Comparison of ENCODE assay signal across 24 mouse cellular contexts in genomic region chr6:53397797-53398196, GRCm38 (mm10).
A peak's percentile ranks its signal among the peaks of the same experiment; 100 is the strongest.
DNase-seq lines count a peak whose midpoint lies in the region; ATAC-seq and TF ChIP-seq lines count a peak whose summit lies in the region.
"Had no signal": no experiment of that assay in that cellular context is flagged by ENCODE, and none has a peak within 500 bp of the region (broad histone marks: within the 10 kb centered on the region; RNA-seq: fewer than 3 reads in every experiment).

No protein-coding gene starts in this region.

- H3K36me3 ChIP-seq in forebrain, embryonic 15.5 days: no peaks in the 10 kb centered on the region
- H3K36me3 ChIP-seq in forebrain, embryonic 12.5 days (replicated peaks): peaks cover 3% of the 10 kb centered on the region; the same call in 1 of the 2 replicates
- H3K36me3 ChIP-seq in hindbrain, postnatal 0 days (ENCODE audit: insufficient read depth, low read length): no peaks in the 10 kb centered on the region
- no peaks in the 10 kb centered on the region for H3K36me3 ChIP-seq in hindbrain, embryonic 12.5 days
- no peaks in the 10 kb centered on the region for H3K36me3 ChIP-seq in embryonic facial prominence, embryonic 10.5 days (replicated peaks)
- H3K36me3 ChIP-seq in neural tube, embryonic 12.5 days: no peaks in the 10 kb centered on the region
- H3K36me3 ChIP-seq: embryonic facial prominence, embryonic 13.5 days had no signal

- no peak overlapping the region for H3K4me3 ChIP-seq in forebrain, embryonic 15.5 days
- no peak overlapping the region for H3K4me3 ChIP-seq in forebrain, embryonic 12.5 days (replicated peaks)
- no peak overlapping the region for H3K4me3 ChIP-seq in hindbrain, postnatal 0 days (ENCODE audit: low read length)
- no peak overlapping the region for H3K4me3 ChIP-seq in hindbrain, embryonic 12.5 days
- H3K4me3 ChIP-seq in embryonic facial prominence, embryonic 10.5 days: no peak overlapping the region
- no peak overlapping the region for H3K4me3 ChIP-seq in neural tube, embryonic 12.5 days
- H3K4me3 ChIP-seq: embryonic facial prominence, embryonic 13.5 days; heart, embryonic 12.5 days; left cerebral cortex, adult 2 months had no signal

- 49% methylated on average over 4 of the region's 4 CpGs for WGBS in forebrain, embryonic 15.5 days
- WGBS in forebrain, embryonic 12.5 days: 71% methylated on average over 4 of the region's 4 CpGs
- 68% methylated on average over 4 of the region's 4 CpGs for whole genome bisulfite sequencing in hindbrain, postnatal 0 days
- WGBS in hindbrain, embryonic 12.5 days: 58% methylated on average over 4 of the region's 4 CpGs
- 39% methylated on average over 4 of the region's 4 CpGs for WGBS in embryonic facial prominence, embryonic 10.5 days
- 64% methylated on average over 4 of the region's 4 CpGs for WGBS in neural tube, embryonic 12.5 days

- no peaks in the 10 kb centered on the region for H3K9me3 ChIP-seq in forebrain, embryonic 15.5 days
- H3K9me3 ChIP-seq in forebrain, embryonic 12.5 days: no peaks in the 10 kb centered on the region
- no peaks in the 10 kb centered on the region for H3K9me3 ChIP-seq in hindbrain, postnatal 0 days (ENCODE audit: low read length)
- H3K9me3 ChIP-seq in hindbrain, embryonic 12.5 days (replicated peaks): no peaks in the 10 kb centered on the region
- H3K9me3 ChIP-seq in embryonic facial prominence, embryonic 10.5 days: no peaks in the 10 kb centered on the region
- H3K9me3 ChIP-seq in neural tube, embryonic 12.5 days: no peaks in the 10 kb centered on the region
- H3K9me3 ChIP-seq: embryonic facial prominence, embryonic 13.5 days; heart, embryonic 12.5 days had no signal

- no peaks in the 10 kb centered on the region for H3K27me3 ChIP-seq in forebrain, embryonic 15.5 days
- H3K27me3 ChIP-seq in forebrain, embryonic 12.5 days: no peaks in the 10 kb centered on the region
- no peaks in the 10 kb centered on the region for H3K27me3 ChIP-seq in hindbrain, postnatal 0 days (ENCODE audit: insufficient read depth, low read length)
- no peaks in the 10 kb centered on the region for H3K27me3 ChIP-seq in hindbrain, embryonic 12.5 days
- H3K27me3 ChIP-seq in embryonic facial prominence, embryonic 10.5 days (replicated peaks; ENCODE audit: low read depth, poor library complexity, severe bottlenecking): 0 out of 2 replicates have a peak, but pooled peaks cover 5% of the 10 kb centered on the region
- H3K27me3 ChIP-seq in neural tube, embryonic 12.5 days (replicated peaks): no peaks in the 10 kb centered on the region
- H3K27me3 ChIP-seq: CH12.LX; embryonic facial prominence, embryonic 13.5 days; heart, embryonic 12.5 days had no signal

- no peak overlapping the region for H3K9ac ChIP-seq in forebrain, embryonic 15.5 days (replicated peaks)
- no peak overlapping the region for H3K9ac ChIP-seq in forebrain, embryonic 12.5 days
- H3K9ac ChIP-seq in hindbrain, postnatal 0 days (replicated peaks; ENCODE audit: low read length): no peak overlapping the region
- H3K9ac ChIP-seq in hindbrain, embryonic 12.5 days: no peak overlapping the region
- H3K9ac ChIP-seq in neural tube, embryonic 12.5 days: no peak overlapping the region
- H3K9ac ChIP-seq: heart, embryonic 12.5 days had no signal

- ATAC-seq in forebrain, embryonic 15.5 days (replicated peaks): peak; percentile 37; the same call in 1 of the 2 replicates
- no peak; the same call in 1 of the 2 replicates for ATAC-seq in forebrain, embryonic 12.5 days (ENCODE audit: low FRiP score)
- ATAC-seq in hindbrain, postnatal 0 days: no peak
- no peak for ATAC-seq in hindbrain, embryonic 12.5 days (ENCODE audit: low FRiP score)
- 0 out of 2 replicates have a peak, but pooled peaks have one; percentile 18 for ATAC-seq in neural tube, embryonic 12.5 days (ENCODE audit: low FRiP score, low read depth)

- no peak overlapping the region for H3K27ac ChIP-seq in forebrain, embryonic 15.5 days (replicated peaks)
- no peak overlapping the region for H3K27ac ChIP-seq in forebrain, embryonic 12.5 days
- H3K27ac ChIP-seq in hindbrain, postnatal 0 days: no peak overlapping the region
- H3K27ac ChIP-seq in hindbrain, embryonic 12.5 days: no peak overlapping the region
- no peak overlapping the region; the same call in 1 of the 2 replicates for H3K27ac ChIP-seq in embryonic facial prominence, embryonic 10.5 days (replicated peaks)
- H3K27ac ChIP-seq in neural tube, embryonic 12.5 days: no peak overlapping the region
- H3K27ac ChIP-seq: left cerebral cortex, adult 2 months had no signal

- H3K4me2 ChIP-seq in forebrain, embryonic 15.5 days (replicated peaks): peak overlapping the region; percentile 16; the same call in 1 of the 2 replicates
- H3K4me2 ChIP-seq in forebrain, embryonic 12.5 days: no peak overlapping the region
- H3K4me2 ChIP-seq in hindbrain, postnatal 0 days (ENCODE audit: low read depth, low read length): no peak overlapping the region
- H3K4me2 ChIP-seq in hindbrain, embryonic 12.5 days (replicated peaks): no peak overlapping the region
- no peak overlapping the region for H3K4me2 ChIP-seq in neural tube, embryonic 12.5 days (replicated peaks)
- H3K4me2 ChIP-seq: liver, embryonic 11.5 days had no signal

- no peak for TF ChIP-seq CTCF in hindbrain, postnatal 0 days (IDR thresholded peaks at IDR 0.05; ENCODE audit: low read depth)

- H3K4me1 ChIP-seq in forebrain, embryonic 15.5 days: peaks cover 39% of the 10 kb centered on the region
- H3K4me1 ChIP-seq in forebrain, embryonic 12.5 days: peaks cover 21% of the 10 kb centered on the region
- peaks cover 13% of the 10 kb centered on the region for H3K4me1 ChIP-seq in hindbrain, postnatal 0 days (ENCODE audit: insufficient read depth, low read length)
- H3K4me1 ChIP-seq in hindbrain, embryonic 12.5 days: peaks cover 34% of the 10 kb centered on the region
- peaks cover 61% of the 10 kb centered on the region for H3K4me1 ChIP-seq in embryonic facial prominence, embryonic 10.5 days
- peaks cover 24% of the 10 kb centered on the region for H3K4me1 ChIP-seq in neural tube, embryonic 12.5 days

- DNase-seq in hindbrain, postnatal 0 days (ENCODE audit: low spot score): peak; percentile 9
- peak; percentile 36 for DNase-seq in embryonic facial prominence, embryonic 10.5 days (ENCODE audit: low spot score)
- no peak for DNase-seq in spleen, postnatal 4 days (ENCODE audit: low spot score in 2 of 2)
- DNase-seq: adrenal gland, postnatal 25 days; cerebellum, adult 2 months; cerebellum, postnatal 36 days; heart, postnatal 14 days; kidney, adult 8-10 months; kidney, postnatal 14 days; layer of hippocampus, adult 9-11 months; left cerebral cortex, postnatal 4 days; lung, adult 18-20 months; lung, postnatal 14 days; right cerebral cortex, adult 18-20 months; thymus, adult 2 months had no signal

Comparison
In these comparisons a context has a peak if more than half of its experiments do, and no peak if none do; other contexts are left out.
1. ATAC-seq: peak in forebrain, embryonic 15.5 days (single experiment) and neural tube, embryonic 12.5 days (single experiment); none in forebrain, embryonic 12.5 days (single experiment), hindbrain, postnatal 0 days (single experiment) and hindbrain, embryonic 12.5 days (single experiment).
2. DNase-seq: peak in hindbrain, postnatal 0 days (single experiment) and embryonic facial prominence, embryonic 10.5 days (single experiment); none in spleen, postnatal 4 days (0 of 2).